Mouse (Mus musculus) CH12.LX (cell line): ENCODE results near the gene Xpr1. TPM values are rescaled to one million over a fixed set of nuclear protein-coding genes. Genes with fewer than 3 reads are reported as not detected.

Experiments used
- DNase-seq: peaks from one replicate; pipeline ENCODE4 v3.0.0-alpha.2; 2013; ENCODE audit errors: extremely low read depth
- H3K27ac ChIP-seq: 2 replicates; pipeline ENCODE4 v1.5.1; 2012; ENCODE audit warnings: low read depth, mild to moderate bottlenecking, control low read depth, moderate library complexity; ENCODE audit not compliant: insufficient read depth
- H3K27me3 ChIP-seq: replicated peaks from 2 replicates; pipeline ENCODE3; 2012; ENCODE audit warnings: inconsistent platforms
- H3K36me3 ChIP-seq, 2 experiments: replicated peaks in 1 of 2; 2 replicates each; pipeline versions ENCODE3 to v1.6.1; 2012; ENCODE audit warnings: inconsistent platforms in 1 of 2, low read length in 1 of 2, mild to moderate bottlenecking in 1 of 2, mixed read lengths in 1 of 2, moderate library complexity in 1 of 2; ENCODE audit not compliant: control insufficient read depth in 1 of 2, insufficient read depth in 1 of 2
- H3K4me1 ChIP-seq, 2 experiments: 2 replicates each; pipeline ENCODE4 v1.6.1; 2012; ENCODE audit warnings: inconsistent platforms in 1 of 2, moderate library complexity in 1 of 2; ENCODE audit not compliant: insufficient read depth in 2 of 2, control insufficient read depth in 1 of 2
- H3K4me2 ChIP-seq: 2 replicates; pipeline ENCODE4 v1.6.1; 2012; ENCODE audit warnings: low read depth, mild to moderate bottlenecking, control low read depth; ENCODE audit not compliant: poor library complexity, insufficient read depth, severe bottlenecking
- H3K4me3 ChIP-seq, 3 experiments: fragments of 150-350 bp in 1 of 3; sonication (generic) in 1 of 3; replicated peaks in 1 of 3; 2 replicates each; pipeline versions ENCODE3 to v1.5.1; 2011 to 2012; ENCODE audit warnings: low read depth in 2 of 3, low read length in 2 of 3, mild to moderate bottlenecking in 2 of 3, moderate library complexity in 2 of 3, control low read depth in 1 of 3, improper control_type of control experiment in 1 of 3, inconsistent platforms in 1 of 3, mixed read lengths in 1 of 3; ENCODE audit not compliant: poor library complexity in 1 of 3
- H3K79me2 ChIP-seq: replicated peaks from 2 replicates; pipeline ENCODE4 v1.6.1; 2012; ENCODE audit warnings: mild to moderate bottlenecking, moderate library complexity; ENCODE audit not compliant: control insufficient read depth, poor library complexity, insufficient read depth, severe bottlenecking; ENCODE audit errors: extremely low read depth
- H3K9ac ChIP-seq: 2 replicates; pipeline ENCODE4 v1.6.1; 2012; ENCODE audit warnings: low read depth, mild to moderate bottlenecking, control low read depth, moderate library complexity; ENCODE audit not compliant: insufficient read depth
- H3K9me3 ChIP-seq: replicated peaks from 2 replicates; pipeline ENCODE3; 2012; ENCODE audit warnings: low read length, inconsistent platforms, mixed read lengths
- BHLHE40 ChIP-seq: IDR thresholded peaks from 2 replicates; pipeline ENCODE4 v1.6.1; 2011; ENCODE audit warnings: mild to moderate bottlenecking, low read depth, low read length, improper control_type of control experiment
- CHD1 ChIP-seq: IDR thresholded peaks from 2 replicates; pipeline ENCODE4 v1.6.1; 2012; ENCODE audit warnings: low read depth, low read length, improper control_type of control experiment, inconsistent platforms
- CTCF ChIP-seq, 2 experiments: IDR thresholded peaks in 1 of 2; conservative IDR thresholded peaks in 1 of 2; 2 replicates each; pipeline ENCODE4 v1.5.1; 2011 to 2012; ENCODE audit warnings: low read depth in 2 of 2, low read length in 2 of 2, improper control_type of control experiment in 1 of 2, inconsistent platforms in 1 of 2, mild to moderate bottlenecking in 1 of 2, moderate library complexity in 1 of 2
- E2F4 ChIP-seq: IDR thresholded peaks from 2 replicates; pipeline ENCODE4 v1.6.1; 2011; ENCODE audit warnings: low read depth, low read length, improper control_type of control experiment; ENCODE audit not compliant: insufficient replicate concordance
- EP300 ChIP-seq: IDR thresholded peaks from 2 replicates; pipeline ENCODE4 v1.6.1; 2011; ENCODE audit warnings: low read length, improper control_type of control experiment
- ETS1 ChIP-seq: conservative IDR thresholded peaks from 2 replicates; pipeline ENCODE4 v1.6.1; 2012; ENCODE audit warnings: low read depth, mild to moderate bottlenecking, inconsistent platforms, low read length, improper control_type of control experiment, moderate library complexity
- JUN ChIP-seq: IDR thresholded peaks from 2 replicates; pipeline ENCODE4 v1.6.1; 2011; ENCODE audit warnings: low read depth, mild to moderate bottlenecking, low read length, improper control_type of control experiment, moderate library complexity; ENCODE audit not compliant: insufficient read depth
- JUND ChIP-seq: conservative IDR thresholded peaks from 2 replicates; pipeline ENCODE4 v1.6.1; 2011; ENCODE audit warnings: low read depth, low read length, improper control_type of control experiment
- KAT2A ChIP-seq: IDR thresholded peaks from 2 replicates; pipeline ENCODE4 v1.6.1; 2012; ENCODE audit warnings: low read length, improper control_type of control experiment, inconsistent platforms; ENCODE audit not compliant: insufficient replicate concordance
- MAX ChIP-seq: IDR thresholded peaks from 2 replicates; pipeline ENCODE4 v1.6.1; 2011; ENCODE audit warnings: low read length, improper control_type of control experiment
- MAZ ChIP-seq: IDR thresholded peaks from 2 replicates; pipeline ENCODE4 v1.6.1; 2012; ENCODE audit warnings: low read depth, mild to moderate bottlenecking, inconsistent platforms, low read length, improper control_type of control experiment, moderate library complexity
- MXI1 ChIP-seq: IDR thresholded peaks from 2 replicates; pipeline ENCODE4 v1.6.1; 2011; ENCODE audit warnings: mild to moderate bottlenecking, low read depth, low read length, improper control_type of control experiment
- MYC ChIP-seq: IDR thresholded peaks from 2 replicates; pipeline ENCODE4 v1.6.1; 2011; ENCODE audit warnings: low read depth, mild to moderate bottlenecking, improper control_type of control experiment, low read length
- PAX5 ChIP-seq: IDR thresholded peaks from 2 replicates; pipeline ENCODE4 v1.6.1; 2012; ENCODE audit warnings: low read length, inconsistent platforms, mixed read lengths
- POLR2AphosphoS2 ChIP-seq: IDR thresholded peaks from 2 replicates; pipeline ENCODE4 v1.6.1; 2011; ENCODE audit warnings: low read depth, low read length, improper control_type of control experiment
- RCOR1 ChIP-seq: conservative IDR thresholded peaks from 2 replicates; pipeline ENCODE4 v1.6.1; 2012; ENCODE audit warnings: low read depth, mild to moderate bottlenecking, inconsistent platforms, low read length, improper control_type of control experiment
- TCF12 ChIP-seq: IDR thresholded peaks from 2 replicates; pipeline ENCODE4 v1.6.1; 2014; ENCODE audit warnings: low read depth, mild to moderate bottlenecking, inconsistent platforms, low read length, improper control_type of control experiment
- UBTF ChIP-seq: IDR thresholded peaks from 2 replicates; pipeline ENCODE4 v1.6.1; 2012; ENCODE audit warnings: low read depth, mild to moderate bottlenecking, inconsistent platforms, low read length, improper control_type of control experiment, moderate library complexity
- USF1 ChIP-seq: IDR thresholded peaks from 2 replicates; pipeline ENCODE4 v1.6.1; 2014; ENCODE audit warnings: low read depth, mild to moderate bottlenecking, inconsistent platforms, low read length, improper control_type of control experiment
- USF2 ChIP-seq: conservative IDR thresholded peaks from 2 replicates; pipeline ENCODE4 v1.6.1; 2011; ENCODE audit warnings: low read depth, low read length, improper control_type of control experiment
- ZKSCAN1 ChIP-seq: IDR thresholded peaks from 2 replicates; pipeline ENCODE4 v1.6.1; 2012; ENCODE audit warnings: low read depth, inconsistent platforms, low read length, improper control_type of control experiment, borderline replicate concordance
- ZMIZ1 ChIP-seq: IDR thresholded peaks from 2 replicates; pipeline ENCODE4 v1.6.1; 2012; ENCODE audit warnings: low read depth, mild to moderate bottlenecking, inconsistent platforms, low read length, improper control_type of control experiment
- dilution Hi-C: fragments of 300-500 bp; cut with MboI; formaldehyde crosslinking; loops from 2 replicates; pipeline ENCODE4 v1.14.3; 2020; ENCODE audit warnings: low sequenced_read_pairs; ENCODE audit not compliant: extremely low pct_unique_long_range_greater_than_20kb, extremely low pct_ligation_motif_present
- in situ Hi-C: fragments of 300-500 bp; cut with MboI; formaldehyde crosslinking; loops from 3 replicates; pipeline ENCODE4 v1.14.3; 2019; ENCODE audit warnings: low sequenced_read_pairs, low pct_ligation_motif_present, low pct_unique_long_range_greater_than_20kb, mixed read lengths
- polyA plus RNA-seq: library from polyadenylated mRNA; unstranded; fragments of >175 nt; gene quantifications from 2 replicates; pipeline ENCODE4 v1.2.1, GENCODE M21; 2012; ENCODE audit warnings: low read depth; ENCODE audit not compliant: insufficient read length
- total RNA-seq, 2 experiments: library from RNA; depleted of rRNA; stranded (reverse); fragments of 300-350 nt in 1 of 2; fragments of >200 nt in 1 of 2; gene quantifications; 2 replicates each; pipeline ENCODE4 v1.2.3; 2012 to 2014

Xpr1 gene
- total and polyA plus RNA-seq, 3 experiments: 7.7 to 13.1 (median 9.6) TPM

DNA sequence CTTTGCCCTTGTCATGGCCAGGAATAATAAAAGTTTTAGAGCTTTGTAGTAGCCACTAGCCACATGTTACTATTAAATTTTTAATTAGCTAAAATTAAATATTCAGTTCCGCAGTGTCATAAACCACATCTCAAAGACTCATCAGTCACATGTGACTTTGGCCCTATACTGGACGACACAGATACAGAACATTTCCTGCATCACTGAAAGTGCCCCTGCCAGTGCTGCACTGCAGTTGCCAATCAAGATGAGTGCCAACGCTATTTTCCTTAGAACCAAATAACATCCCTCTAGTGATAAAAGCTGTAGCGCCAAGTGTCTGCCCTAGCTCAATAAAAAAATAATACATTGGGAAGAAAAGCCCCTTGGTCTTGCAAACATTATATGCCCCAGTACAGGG lies 17.2 kb downstream of the Xpr1 start:
- H3K9ac ChIP-seq: no peak overlapping the region
- no peak for DNase-seq
- H3K36me3 ChIP-seq: peaks cover 0 to 7% of the 10 kb centered on the region in 2 experiments
- peaks cover 0 to 17% of the 10 kb centered on the region in 2 experiments; a peak in 2 of 4 replicates for H3K4me1 ChIP-seq
- dilution Hi-C loops: no loop called here
- H3K27me3 ChIP-seq: no peaks in the 10 kb centered on the region
- peaks cover 2% of the 10 kb centered on the region for H3K9me3 ChIP-seq
- TF ChIP-seq USF2: no peak
- no peak for TF ChIP-seq MAZ
- TF ChIP-seq RCOR1: no peak
- no peak for TF ChIP-seq CTCF (conservative IDR thresholded peaks at IDR 0.05 in 1 of 2, IDR thresholded peaks at IDR 0.05 in 1 of 2; ENCODE audit: low read depth in 2 of 2, low read length in 2 of 2)
- TF ChIP-seq MYC: no peak
- TF ChIP-seq USF1: no peak
- TF ChIP-seq JUN: no peak
- TF ChIP-seq EP300: no peak
- TF ChIP-seq KAT2A: no peak
- no peak for TF ChIP-seq UBTF
- no peak for TF ChIP-seq JUND
- TF ChIP-seq CHD1: no peak
- TF ChIP-seq MXI1: no peak
- no peak for TF ChIP-seq POLR2AphosphoS2
- no peak for TF ChIP-seq ZKSCAN1
- no peak for TF ChIP-seq TCF12
- no peak for TF ChIP-seq BHLHE40
- TF ChIP-seq E2F4: no peak
- TF ChIP-seq ZMIZ1: no peak
- in situ Hi-C loops: no loop called here
- no peak overlapping the region for H3K4me2 ChIP-seq
- H3K4me3 ChIP-seq: no peak overlapping the region
- H3K27ac ChIP-seq: no peak overlapping the region
- no peaks in the 10 kb centered on the region for H3K79me2 ChIP-seq

GRCm38 (mm10) chr1:155394829-155395228 lies 22.4 kb downstream of the Xpr1 start:
- no peak overlapping the region for H3K4me3 ChIP-seq
- no peak overlapping the region for H3K4me2 ChIP-seq
- peak; percentile 43 for DNase-seq
- peaks cover 0 to 8% of the 10 kb centered on the region in 2 experiments for H3K36me3 ChIP-seq
- in situ Hi-C loops: no loop called here
- no peak overlapping the region for H3K27ac ChIP-seq
- H3K9ac ChIP-seq: no peak overlapping the region
- H3K79me2 ChIP-seq: no peaks in the 10 kb centered on the region
- H3K9me3 ChIP-seq: no peaks in the 10 kb centered on the region
- dilution Hi-C loops: no loop called here
- no peaks in the 10 kb centered on the region for H3K27me3 ChIP-seq
- H3K4me1 ChIP-seq: peaks cover 0 to 16% of the 10 kb centered on the region in 2 experiments; a peak in 2 of 4 replicates
- TF ChIP-seq PAX5 (no peak), EP300 (no peak), TCF12 (no peak), ETS1 (peak; percentile 31; the same call in 1 of the 2 replicates), MAX (peak; percentile 59; the same call in 1 of the 2 replicates), CTCF (conservative IDR thresholded peaks at IDR 0.05 in 1 of 2, IDR thresholded peaks at IDR 0.05 in 1 of 2; ENCODE audit: low read depth in 2 of 2, low read length in 2 of 2) (no peak)
